Mouse (Mus musculus): ENCODE measurements at regions not wholly inside any gene's neighbourhood (a gene's known extent, or its start where the extent isn't known, plus 50 kb on each side); places are given as distances from the start of the nearest gene placed in this dataset.

DNA sequence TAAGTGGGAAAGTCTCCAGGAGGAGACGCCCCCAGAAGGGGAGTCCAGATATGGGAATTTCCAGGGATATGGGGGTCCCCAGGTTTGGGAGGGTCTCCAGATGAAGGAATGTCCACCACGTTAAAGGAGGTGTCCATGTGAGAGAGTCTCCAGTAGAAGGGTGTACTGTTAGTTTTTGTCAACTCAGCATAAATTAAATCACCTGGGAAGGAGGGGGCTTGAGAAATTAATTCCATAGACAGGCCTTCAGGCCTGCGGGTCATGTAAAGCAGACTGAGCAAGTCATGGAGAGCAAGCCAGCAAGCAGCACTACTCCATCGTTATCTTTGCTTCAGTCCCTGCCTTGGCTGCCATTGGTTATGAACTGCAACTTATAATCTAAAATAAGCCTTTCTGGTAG, 96.2 kb downstream of the Fam53a start:
- TF ChIP-seq GATA1 (IDR thresholded peaks at IDR 0.05; ENCODE audit: borderline replicate concordance, low read length) (no peak), FLI1 (IDR thresholded peaks at IDR 0.05; ENCODE audit: low read length) (no peak)
- H3K4me1 ChIP-seq: peaks cover 24% of the 10 kb centered on the region
- no peaks in the 10 kb centered on the region for H3K36me3 ChIP-seq (replicated peaks; ENCODE audit: low read length)
- H3K4me3 ChIP-seq (replicated peaks): no peak overlapping the region
- 0 out of 2 replicates have a peak, but pooled peaks cover 6% of the 10 kb centered on the region for H3K9me3 ChIP-seq
- H3K27me3 ChIP-seq (replicated peaks): peaks cover 84% of the 10 kb centered on the region

DNA sequence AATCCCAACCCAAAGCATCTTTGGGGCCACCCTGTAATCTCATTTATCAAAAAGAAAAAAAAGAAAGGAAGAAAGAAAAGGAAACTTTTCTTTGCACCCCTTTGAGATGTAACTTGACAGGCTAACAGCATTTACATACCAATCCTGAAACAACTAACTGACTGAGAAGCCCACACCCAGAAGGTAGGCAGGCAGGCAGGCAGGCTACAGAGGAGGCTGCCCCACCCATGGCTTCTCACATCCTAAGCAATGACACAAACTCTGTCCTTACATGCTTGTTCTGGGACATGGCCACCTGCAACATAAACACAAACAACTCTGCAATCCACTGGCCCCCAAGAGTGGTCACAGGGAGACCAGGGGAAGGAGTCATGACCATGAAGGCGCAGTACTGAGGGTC, 97.5 kb upstream of the Nkx1-1 start:
- H3K9me3 ChIP-seq: 0 out of 2 replicates have a peak, but pooled peaks cover 6% of the 10 kb centered on the region
- TF ChIP-seq GATA1 (IDR thresholded peaks at IDR 0.05; ENCODE audit: borderline replicate concordance, low read length) (no peak), FLI1 (IDR thresholded peaks at IDR 0.05; ENCODE audit: low read length) (no peak)
- H3K36me3 ChIP-seq (replicated peaks; ENCODE audit: low read length): no peaks in the 10 kb centered on the region
- peaks cover 29% of the 10 kb centered on the region for H3K4me1 ChIP-seq
- peaks cover 78% of the 10 kb centered on the region for H3K27me3 ChIP-seq (replicated peaks)
- H3K4me3 ChIP-seq (replicated peaks): no peak overlapping the region

DNA sequence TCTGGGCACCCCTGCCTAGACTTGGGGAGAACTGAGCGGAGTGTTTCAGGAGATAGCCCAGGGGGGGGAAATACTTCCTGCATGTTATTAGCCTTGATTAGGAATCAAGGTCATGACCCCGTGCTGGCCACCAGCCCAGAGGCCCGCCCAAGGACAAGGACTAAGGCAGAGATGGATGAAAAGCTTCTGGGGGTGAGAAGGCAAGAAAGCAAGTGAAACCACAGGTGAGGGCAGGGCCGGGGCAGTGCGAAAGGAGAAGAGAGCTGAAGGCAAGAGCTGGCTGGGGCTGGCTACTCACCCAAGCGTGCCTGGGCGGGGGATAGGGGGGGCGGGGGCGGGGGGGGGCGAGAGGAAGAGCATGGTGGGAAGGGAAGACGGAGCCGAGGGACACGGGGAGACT, 96.0 kb upstream of the Nkx1-1 start:
- Histone ChIP-seq H3K27me3 (replicated peaks) (peaks cover 74% of the 10 kb centered on the region), H3K4me1 (peaks cover 14% of the 10 kb centered on the region), H3K4me3 (replicated peaks) (no peak overlapping the region)

DNA sequence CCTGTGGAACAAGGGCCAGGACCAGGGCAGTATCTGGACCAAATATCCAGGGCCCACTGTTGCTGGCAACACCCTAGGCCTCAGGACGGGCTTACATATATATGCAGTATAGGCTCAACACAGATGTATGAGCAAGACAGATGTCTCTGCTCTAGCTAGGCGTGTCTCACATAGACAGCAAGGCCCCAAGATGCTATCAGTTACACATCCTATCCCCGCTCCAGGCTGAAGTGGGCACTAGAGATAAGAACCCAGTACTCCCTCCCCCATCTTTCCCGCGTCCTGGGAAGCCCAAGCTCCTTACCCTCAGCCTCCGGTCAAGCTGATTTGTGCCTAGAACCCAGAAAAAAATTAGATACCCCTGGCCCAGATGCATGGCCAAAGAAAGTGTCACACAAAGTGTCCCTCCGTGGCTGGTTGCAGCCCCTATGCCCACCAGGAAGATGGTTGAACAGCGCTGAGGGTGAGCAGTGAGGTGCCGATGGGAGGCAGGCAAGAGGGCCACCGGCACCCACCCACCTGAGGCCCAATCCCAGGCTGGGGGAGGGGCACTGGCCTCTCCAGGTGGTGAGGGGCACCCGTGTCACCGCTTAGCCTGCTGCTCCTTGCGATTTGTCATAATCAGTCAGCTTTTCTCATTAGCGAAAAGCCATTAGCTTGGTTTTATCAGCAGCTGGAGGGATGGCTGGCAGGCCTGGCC, 95.3 kb upstream of the Nkx1-1 start:
- peaks cover 12% of the 10 kb centered on the region; the same call in 1 of the 2 replicates for H3K4me1 ChIP-seq
- H3K36me3 ChIP-seq (replicated peaks; ENCODE audit: low read length): no peaks in the 10 kb centered on the region
- peaks cover 10% of the 10 kb centered on the region; the same call in 1 of the 2 replicates for H3K9me3 ChIP-seq
- no peak overlapping the region for H3K4me3 ChIP-seq (replicated peaks)
- peaks cover 70% of the 10 kb centered on the region for H3K27me3 ChIP-seq (replicated peaks)
- TF ChIP-seq FLI1 (IDR thresholded peaks at IDR 0.05; ENCODE audit: low read length) (no peak), GATA1 (IDR thresholded peaks at IDR 0.05; ENCODE audit: borderline replicate concordance, low read length) (no peak)

More for the DNA sequence above, 96.0 kb upstream of the Nkx1-1 start:
- TF ChIP-seq GATA1 (IDR thresholded peaks at IDR 0.05; ENCODE audit: borderline replicate concordance, low read length) (no peak), FLI1 (IDR thresholded peaks at IDR 0.05; ENCODE audit: low read length) (no peak)
- Histone ChIP-seq H3K9me3 (peaks cover 10% of the 10 kb centered on the region; the same call in 1 of the 2 replicates), H3K36me3 (replicated peaks; ENCODE audit: low read length) (no peaks in the 10 kb centered on the region)

DNA sequence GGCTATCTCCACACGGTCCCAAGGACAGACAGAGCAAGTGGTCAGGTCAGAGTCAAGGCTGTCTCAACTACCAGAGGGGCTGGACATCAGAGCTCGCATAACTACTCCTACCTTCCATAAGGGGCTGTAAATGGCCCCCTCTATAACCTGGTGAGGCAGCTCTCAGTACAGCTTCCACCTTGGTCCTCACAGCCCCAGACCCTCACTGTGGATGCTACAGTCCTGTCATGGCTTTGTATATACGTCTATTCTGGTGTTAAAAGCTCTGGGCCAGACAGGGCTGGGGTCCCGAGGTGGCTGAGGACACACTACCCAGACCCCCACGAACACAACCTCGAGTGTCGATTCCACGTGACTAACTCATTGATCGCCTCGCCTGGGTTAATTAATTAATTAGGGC, 94.0 kb upstream of the Nkx1-1 start:
- Histone ChIP-seq H3K36me3 (replicated peaks; ENCODE audit: low read length) (no peaks in the 10 kb centered on the region), H3K9me3 (peaks cover 4% of the 10 kb centered on the region; the same call in 1 of the 2 replicates), H3K4me1 (peaks cover 12% of the 10 kb centered on the region; the same call in 1 of the 2 replicates), H3K27me3 (replicated peaks) (peaks cover 65% of the 10 kb centered on the region), H3K4me3 (replicated peaks) (no peak overlapping the region)
- TF ChIP-seq GATA1 (IDR thresholded peaks at IDR 0.05; ENCODE audit: borderline replicate concordance, low read length) (no peak), FLI1 (IDR thresholded peaks at IDR 0.05; ENCODE audit: low read length) (no peak)

DNA sequence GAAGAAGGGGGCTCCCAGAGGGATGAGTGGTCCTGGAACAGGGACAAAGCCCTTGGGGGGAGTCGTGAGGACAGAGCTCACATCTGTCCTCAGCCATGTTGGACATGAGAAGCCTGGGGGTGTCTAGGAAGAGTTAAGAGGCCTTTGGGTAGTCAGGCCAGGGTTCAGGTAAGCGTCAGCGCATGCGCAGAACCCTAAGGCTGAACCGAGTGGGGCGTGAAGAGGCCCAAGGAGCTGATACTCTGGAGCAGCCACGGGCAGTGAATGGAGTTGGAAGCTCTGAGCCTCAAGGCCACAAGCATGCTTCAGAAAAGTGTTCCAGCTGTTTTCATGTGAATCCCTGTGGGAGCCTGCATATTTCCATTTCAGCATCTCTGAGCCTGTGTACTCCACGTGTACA, 93.5 kb upstream of the Nkx1-1 start:
- Histone ChIP-seq H3K4me3 (replicated peaks) (no peak overlapping the region), H3K4me1 (peaks cover 12% of the 10 kb centered on the region; the same call in 1 of the 2 replicates), H3K27me3 (replicated peaks) (peaks cover 65% of the 10 kb centered on the region), H3K9me3 (peaks cover 4% of the 10 kb centered on the region; the same call in 1 of the 2 replicates), H3K36me3 (replicated peaks; ENCODE audit: low read length) (no peaks in the 10 kb centered on the region)
- no peak for TF ChIP-seq FLI1 (IDR thresholded peaks at IDR 0.05; ENCODE audit: low read length)
- no peak for TF ChIP-seq GATA1 (IDR thresholded peaks at IDR 0.05; ENCODE audit: borderline replicate concordance, low read length)

DNA sequence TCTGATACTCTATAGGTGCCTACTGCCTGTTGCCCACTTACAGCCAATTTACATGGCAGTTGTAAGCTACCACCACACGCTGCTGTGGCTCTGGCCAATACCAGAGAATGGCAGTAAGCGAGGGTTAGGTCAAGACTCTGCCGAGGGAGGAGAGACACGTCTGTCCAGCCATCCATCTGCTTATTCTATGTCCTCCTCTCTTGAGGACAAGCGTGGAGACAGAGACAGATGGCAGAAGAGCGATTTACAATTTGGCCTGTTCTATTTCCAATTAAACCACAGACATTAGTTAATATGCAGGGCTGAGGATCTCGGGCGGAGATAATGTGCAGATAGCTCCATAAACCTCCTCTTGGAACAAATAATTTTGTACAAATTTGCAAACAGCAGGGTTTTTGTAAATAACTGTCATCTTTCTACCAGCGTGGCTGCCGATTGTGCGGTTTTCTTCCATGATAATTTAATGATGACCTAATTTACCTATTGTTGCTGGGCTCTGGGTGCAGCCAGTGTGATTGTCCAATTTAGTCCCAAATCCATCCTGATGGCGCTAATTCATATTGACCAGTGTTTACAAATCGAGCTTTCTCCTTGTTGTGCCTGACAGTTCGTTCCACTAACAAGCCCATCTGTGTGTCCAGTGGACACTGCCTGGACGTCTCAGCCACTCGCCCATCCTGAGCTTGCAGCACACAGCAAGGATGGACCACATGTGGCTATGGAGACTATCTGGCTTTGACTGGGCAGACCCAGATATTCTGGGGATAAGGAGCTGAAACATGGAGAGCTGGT, 88.4 kb upstream of the Nkx1-1 start:
- TF ChIP-seq FLI1 (IDR thresholded peaks at IDR 0.05; ENCODE audit: low read length) (no peak), GATA1 (IDR thresholded peaks at IDR 0.05; ENCODE audit: borderline replicate concordance, low read length) (no peak)
- Histone ChIP-seq H3K36me3 (replicated peaks; ENCODE audit: low read length) (no peaks in the 10 kb centered on the region), H3K9me3 (peaks cover 4% of the 10 kb centered on the region; the same call in 1 of the 2 replicates), H3K4me3 (replicated peaks) (no peak overlapping the region), H3K27me3 (replicated peaks) (peaks cover 79% of the 10 kb centered on the region), H3K4me1 (peaks cover 13% of the 10 kb centered on the region)

DNA sequence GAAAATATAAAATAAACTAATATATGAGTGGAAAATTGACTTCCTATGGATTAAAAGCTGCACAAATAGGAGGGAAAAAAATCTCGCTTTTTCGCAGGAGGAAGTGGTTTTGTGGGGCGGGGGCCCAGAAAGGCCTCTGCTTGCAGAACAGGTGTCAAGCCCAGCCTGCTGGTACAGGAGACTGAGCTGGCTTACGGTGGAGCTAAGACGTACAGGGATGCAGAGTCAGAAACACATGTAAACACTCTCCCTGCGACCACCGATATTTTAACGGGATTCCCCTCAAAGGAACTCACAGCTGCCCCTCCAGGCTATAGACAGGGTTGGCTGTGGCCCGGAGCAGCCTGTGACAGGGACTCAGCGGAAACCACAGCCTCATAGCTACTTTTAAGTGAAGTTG, 87.1 kb upstream of the Nkx1-1 start:
- TF ChIP-seq FLI1 (IDR thresholded peaks at IDR 0.05; ENCODE audit: low read length) (no peak), GATA1 (IDR thresholded peaks at IDR 0.05; ENCODE audit: borderline replicate concordance, low read length) (no peak)
- Histone ChIP-seq H3K36me3 (replicated peaks; ENCODE audit: low read length) (no peaks in the 10 kb centered on the region), H3K27me3 (replicated peaks) (peaks cover 77% of the 10 kb centered on the region), H3K4me1 (peaks cover 9% of the 10 kb centered on the region), H3K9me3 (peaks cover 4% of the 10 kb centered on the region; the same call in 1 of the 2 replicates), H3K4me3 (replicated peaks) (no peak overlapping the region)

DNA sequence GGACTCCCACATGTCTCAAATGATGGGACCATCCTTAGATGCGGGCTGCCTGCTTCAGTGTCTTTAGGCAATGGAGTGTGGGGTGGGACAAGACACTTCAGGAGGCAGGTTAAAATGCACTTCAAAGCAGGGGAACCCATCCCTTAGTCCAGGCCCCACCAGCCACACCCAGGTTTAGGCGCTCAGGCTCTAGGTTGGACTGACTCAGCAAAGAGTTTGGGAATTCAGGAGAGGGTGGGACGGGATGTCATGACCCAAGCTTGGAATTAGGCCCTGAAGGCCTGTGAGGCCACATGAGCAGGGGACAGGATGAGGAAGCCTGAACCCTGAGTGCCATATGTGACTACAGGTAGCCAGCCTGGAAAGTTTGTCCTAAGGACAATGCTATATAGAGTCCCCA, 85.6 kb upstream of the Nkx1-1 start:
- H3K4me1 ChIP-seq: peaks cover 9% of the 10 kb centered on the region
- H3K27me3 ChIP-seq (replicated peaks): peaks cover 76% of the 10 kb centered on the region
- no peaks in the 10 kb centered on the region for H3K36me3 ChIP-seq (replicated peaks; ENCODE audit: low read length)
- no peaks in the 10 kb centered on the region for H3K9me3 ChIP-seq
- TF ChIP-seq FLI1 (IDR thresholded peaks at IDR 0.05; ENCODE audit: low read length): no peak
- TF ChIP-seq GATA1 (IDR thresholded peaks at IDR 0.05; ENCODE audit: borderline replicate concordance, low read length): no peak
- H3K4me3 ChIP-seq (replicated peaks): no peak overlapping the region

DNA sequence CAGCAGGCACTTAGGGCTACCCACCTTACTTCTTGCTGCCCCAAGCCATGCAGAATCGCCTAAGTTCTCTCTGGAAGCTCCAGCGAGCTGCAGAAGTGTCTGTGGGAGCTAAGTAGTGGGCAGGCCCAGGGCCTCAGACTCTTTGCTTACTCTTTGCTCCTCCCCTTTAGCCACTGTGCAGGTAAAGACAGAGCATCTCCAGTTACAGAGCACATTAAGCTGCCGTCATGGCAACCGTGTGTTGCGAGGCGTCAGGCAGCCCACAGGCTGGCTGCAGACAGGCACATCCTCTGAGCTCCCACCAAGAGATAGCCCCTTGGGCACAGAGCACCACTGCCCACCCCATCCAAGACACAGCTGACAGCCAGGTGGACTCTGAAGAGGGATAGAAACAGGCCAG, 85.1 kb upstream of the Nkx1-1 start:
- Histone ChIP-seq H3K4me3 (replicated peaks) (no peak overlapping the region), H3K27me3 (replicated peaks) (peaks cover 76% of the 10 kb centered on the region), H3K4me1 (peaks cover 9% of the 10 kb centered on the region), H3K9me3 (no peaks in the 10 kb centered on the region), H3K36me3 (replicated peaks; ENCODE audit: low read length) (no peaks in the 10 kb centered on the region)
- TF ChIP-seq FLI1 (IDR thresholded peaks at IDR 0.05; ENCODE audit: low read length): no peak
